ENCODE assay signal across 11 mouse cellular contexts in the genomic region with DNA sequence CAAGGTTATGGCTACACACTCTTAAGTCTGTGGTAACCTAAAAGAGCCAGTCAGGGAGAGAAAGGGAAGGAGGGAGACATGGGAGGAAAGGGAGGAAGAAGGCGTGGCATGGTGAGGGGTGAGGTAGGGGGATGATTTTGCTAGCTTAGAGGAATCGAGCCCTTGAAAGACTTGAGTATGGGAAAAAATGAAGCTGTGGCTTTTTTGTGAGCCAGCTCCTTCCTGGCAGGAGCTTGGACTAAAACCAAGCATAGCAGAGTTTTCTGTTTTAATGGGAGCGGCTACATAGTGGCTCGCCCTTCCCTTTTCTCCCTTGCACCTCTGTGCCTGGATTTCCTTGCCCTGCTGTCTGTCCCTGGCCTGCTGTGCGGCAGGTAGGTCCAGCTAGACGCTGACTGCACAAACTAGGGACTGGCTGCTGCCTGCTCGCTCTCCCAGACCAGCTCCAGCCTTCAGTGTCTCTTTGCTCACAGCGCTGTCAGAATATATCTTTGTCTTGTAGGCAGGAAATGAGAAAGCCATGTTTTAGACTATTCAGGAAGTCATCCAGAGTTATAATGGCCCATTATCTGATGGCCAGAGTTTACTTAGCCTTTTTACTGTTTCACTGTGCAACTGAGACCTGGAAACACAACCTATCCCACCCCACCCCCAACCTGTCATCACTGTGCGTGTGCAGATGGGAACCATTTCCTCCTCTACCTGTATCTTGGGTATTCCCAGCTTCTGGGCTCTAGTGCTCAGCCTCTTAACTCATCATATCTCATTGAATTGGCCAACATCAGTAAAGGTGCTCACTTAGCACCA. TPM values are rescaled to one million over a fixed set of nuclear protein-coding genes. Genes with fewer than 3 reads are reported as not detected.
DNase-seq lines count a peak whose midpoint lies in the region; ATAC-seq and TF ChIP-seq lines count a peak whose summit lies in the region.
"Had no signal": no experiment of that assay in that cellular context is flagged by ENCODE, and none has a peak within 500 bp of the region (broad histone marks: within the 10 kb centered on the region; RNA-seq: fewer than 3 reads in every experiment).

No protein-coding gene starts in this region.

- no peak for TF ChIP-seq CTCF in hindbrain, postnatal 0 days (IDR thresholded peaks at IDR 0.05; ENCODE audit: low read depth)
- TF ChIP-seq CTCF in C2C12 (IDR thresholded peaks at IDR 0.05; ENCODE audit: control insufficient read depth, insufficient read depth, insufficient read length): no peak

- no peaks in the 10 kb centered on the region for H3K36me3 ChIP-seq in hindbrain, postnatal 0 days (ENCODE audit: insufficient read depth, low read length)
- no peaks in the 10 kb centered on the region for H3K36me3 ChIP-seq in hindbrain, embryonic 16.5 days (ENCODE audit: control insufficient read depth, insufficient read depth, low read length)
- H3K36me3 ChIP-seq in C2C12 (ENCODE audit: control insufficient read depth, insufficient read depth): no peaks in the 10 kb centered on the region
- no peaks in the 10 kb centered on the region for H3K36me3 ChIP-seq in embryonic facial prominence, embryonic 12.5 days
- no peaks in the 10 kb centered on the region for H3K36me3 ChIP-seq in limb, embryonic 10.5 days
- H3K36me3 ChIP-seq in forebrain, embryonic 10.5 days (replicated peaks): no peaks in the 10 kb centered on the region

- peak overlapping the region; percentile 54 for H3ac ChIP-seq in C2C12 (ENCODE audit: control insufficient read depth, insufficient read length, low read depth)

- WGBS in hindbrain, postnatal 0 days: 72% methylated on average over 9 of the region's 9 CpGs
- 80% methylated on average over 9 of the region's 9 CpGs for WGBS in hindbrain, embryonic 16.5 days
- WGBS in embryonic facial prominence, embryonic 12.5 days: 60% methylated on average over 9 of the region's 9 CpGs
- WGBS in limb, embryonic 10.5 days: 83% methylated on average over 9 of the region's 9 CpGs
- 87% methylated on average over 9 of the region's 9 CpGs for WGBS in forebrain, embryonic 10.5 days

- peak overlapping the region; percentile 45; the same call in 1 of the 2 replicates for H3K27ac ChIP-seq in hindbrain, postnatal 0 days
- H3K27ac ChIP-seq in hindbrain, embryonic 16.5 days (ENCODE audit: low read depth, low read length): no peak overlapping the region
- H3K27ac ChIP-seq in embryonic facial prominence, embryonic 12.5 days: peak overlapping the region; percentile 20; the same call in 1 of the 2 replicates
- peak overlapping the region; percentile 37; the same call in 1 of the 2 replicates for H3K27ac ChIP-seq in limb, embryonic 10.5 days
- no peak overlapping the region for H3K27ac ChIP-seq in forebrain, embryonic 10.5 days

- no peak for ATAC-seq in hindbrain, postnatal 0 days
- ATAC-seq in hindbrain, embryonic 16.5 days: no peak
- no peak for ATAC-seq in embryonic facial prominence, embryonic 12.5 days (ENCODE audit: insufficient number of reproducible peaks, insufficient read depth, low FRiP score, low TSS enrichment)
- no peak for ATAC-seq in megakaryocyte-erythroid progenitor cell, adult 5-6 weeks (replicated peaks; ENCODE audit: low FRiP score, low TSS enrichment, poor library complexity, severe bottlenecking)
- ATAC-seq: midbrain, embryonic 16.5 days had no signal

- no peak for DNase-seq in hindbrain, postnatal 0 days (ENCODE audit: low spot score)
- no peak for DNase-seq in limb, embryonic 10.5 days (ENCODE audit: low spot score)
- DNase-seq in cerebellum, postnatal 4 days (ENCODE audit: low spot score in 2 of 2): no peak
- no peak for DNase-seq in forebrain, embryonic 10.5 days (ENCODE audit: extremely low spot score, low spot score)
- DNase-seq: embryo, embryonic 11 days; spleen, adult 18-20 months had no signal

- H3K79me2 ChIP-seq in C2C12 (ENCODE audit: control insufficient read depth, insufficient read depth): no peaks in the 10 kb centered on the region

- H3K79me3 ChIP-seq in C2C12 (ENCODE audit: low read depth): no peaks in the 10 kb centered on the region

- no peaks in the 10 kb centered on the region for H3K27me3 ChIP-seq in hindbrain, postnatal 0 days (ENCODE audit: insufficient read depth, low read length)
- H3K27me3 ChIP-seq in hindbrain, embryonic 16.5 days (replicated peaks; ENCODE audit: control insufficient read depth, insufficient read depth, low read length): no peaks in the 10 kb centered on the region
- no peaks in the 10 kb centered on the region for H3K27me3 ChIP-seq in C2C12 (ENCODE audit: control insufficient read depth, insufficient read depth, insufficient read length)
- no peaks in the 10 kb centered on the region for H3K27me3 ChIP-seq in embryonic facial prominence, embryonic 12.5 days
- no peaks in the 10 kb centered on the region for H3K27me3 ChIP-seq in limb, embryonic 10.5 days (ENCODE audit: low read depth, poor library complexity, severe bottlenecking)
- no peaks in the 10 kb centered on the region for H3K27me3 ChIP-seq in forebrain, embryonic 10.5 days (ENCODE audit: poor library complexity, severe bottlenecking)

- no peaks in the 10 kb centered on the region for H3K9me3 ChIP-seq in hindbrain, postnatal 0 days (ENCODE audit: low read length)
- no peaks in the 10 kb centered on the region for H3K9me3 ChIP-seq in hindbrain, embryonic 16.5 days (ENCODE audit: control insufficient read depth, low read length)
- no peaks in the 10 kb centered on the region for H3K9me3 ChIP-seq in embryonic facial prominence, embryonic 12.5 days
- H3K9me3 ChIP-seq in limb, embryonic 10.5 days (replicated peaks): no peaks in the 10 kb centered on the region
- H3K9me3 ChIP-seq in forebrain, embryonic 10.5 days: no peaks in the 10 kb centered on the region

- no peak overlapping the region for H3K4me2 ChIP-seq in hindbrain, postnatal 0 days (ENCODE audit: low read depth, low read length)
- no peak overlapping the region for H3K4me2 ChIP-seq in hindbrain, embryonic 16.5 days (ENCODE audit: low read length)
- no peak overlapping the region for H3K4me2 ChIP-seq in embryonic facial prominence, embryonic 12.5 days (replicated peaks)

- peaks cover 8% of the 10 kb centered on the region; the same call in 1 of the 2 replicates for H3K4me1 ChIP-seq in hindbrain, postnatal 0 days (ENCODE audit: insufficient read depth, low read length)
- no peaks in the 10 kb centered on the region for H3K4me1 ChIP-seq in hindbrain, embryonic 16.5 days (ENCODE audit: control insufficient read depth, insufficient read depth, low read depth, low read length)
- H3K4me1 ChIP-seq in embryonic facial prominence, embryonic 12.5 days: peaks cover 31% of the 10 kb centered on the region
- peaks cover 15% of the 10 kb centered on the region for H3K4me1 ChIP-seq in limb, embryonic 10.5 days
- H3K4me1 ChIP-seq in forebrain, embryonic 10.5 days: no peaks in the 10 kb centered on the region

- H3K9ac ChIP-seq in hindbrain, postnatal 0 days (replicated peaks; ENCODE audit: low read length): no peak overlapping the region
- H3K9ac ChIP-seq in hindbrain, embryonic 16.5 days (ENCODE audit: low read depth, low read length): no peak overlapping the region
- no peak overlapping the region for H3K9ac ChIP-seq in embryonic facial prominence, embryonic 12.5 days

- no peak overlapping the region for H3K4me3 ChIP-seq in hindbrain, postnatal 0 days (ENCODE audit: low read length)
- H3K4me3 ChIP-seq in hindbrain, embryonic 16.5 days (ENCODE audit: low read length): no peak overlapping the region
- no peak overlapping the region for H3K4me3 ChIP-seq in C2C12 (ENCODE audit: insufficient read depth, poor library complexity, severe bottlenecking)
- H3K4me3 ChIP-seq in embryonic facial prominence, embryonic 12.5 days: no peak overlapping the region
- no peak overlapping the region for H3K4me3 ChIP-seq in limb, embryonic 10.5 days
- H3K4me3 ChIP-seq in forebrain, embryonic 10.5 days: no peak overlapping the region

TF ChIP-seq in C2C12, 6 proteins besides CTCF, POLR2A, EP300 and RAD21:
- TF ChIP-seq MYOD1 (IDR thresholded peaks at IDR 0.05; ENCODE audit: control insufficient read depth, insufficient read length, low read depth) (no peak), FOSL1 (IDR thresholded peaks at IDR 0.05; ENCODE audit: insufficient read depth, low read length, poor library complexity, severe bottlenecking) (no peak), CEBPB (IDR thresholded peaks at IDR 0.05; ENCODE audit: low read depth) (no peak), USF1 (IDR thresholded peaks at IDR 0.05; ENCODE audit: low read depth) (no peak), MAX (IDR thresholded peaks at IDR 0.05) (no peak), MYOG (IDR thresholded peaks at IDR 0.05; ENCODE audit: control insufficient read depth, extremely low read depth, insufficient read length) (no peak)

RNA-seq across cellular contexts. Expression of gene Egfr, which starts 57.4 kb away (rescaled TPM):
- 23.8 and 29.3 TPM in 2 replicates for total RNA-seq in hindbrain, postnatal 0 days (2014; rRNA removed)
- 12.4 and 12.7 TPM in 2 replicates for polyA plus RNA-seq in hindbrain, postnatal 0 days (2015; fragmentation: Nextera tagmentation; extraction: Ambion mirVana)
- polyA plus RNA-seq in hindbrain, embryonic 16.5 days (2015; fragmentation: Nextera tagmentation; extraction: Ambion mirVana): 6.2 and 8.4 TPM in 2 replicates
- 3.8 TPM for polyA plus RNA-seq in C2C12 (2012; fragmentation: generic; extraction: Trizol)
- 15.0 and 16.5 TPM in 2 replicates for polyA plus RNA-seq in embryonic facial prominence, embryonic 12.5 days (2016; fragmentation: Nextera tagmentation; extraction: Ambion mirVana)
- polyA plus RNA-seq in limb, embryonic 10.5 days (2016; fragmentation: Nextera tagmentation; extraction: Ambion mirVana): 2.4 and 3.0 TPM in 2 replicates
- polyA plus RNA-seq in forebrain, embryonic 10.5 days (2016; fragmentation: Nextera tagmentation; extraction: Ambion mirVana): 2.2 and 2.6 TPM in 2 replicates
- not detected in 2 replicates for total RNA-seq in megakaryocyte-erythroid progenitor cell, adult 5-6 weeks (2014; fragmentation: Nextera tagmentation)
- not detected in 2 replicates for total RNA-seq in megakaryocyte-erythroid progenitor cell, adult 5-6 weeks (2017)

Comparison
In these comparisons a context has a peak if more than half of its experiments do, and no peak if none do; other contexts are left out.
1. H3K27ac ChIP-seq: peak in hindbrain, postnatal 0 days (single experiment), embryonic facial prominence, embryonic 12.5 days (single experiment) and limb, embryonic 10.5 days (single experiment); none in hindbrain, embryonic 16.5 days (single experiment) and forebrain, embryonic 10.5 days (single experiment).